Mouse (Mus musculus): ENCODE data around the gene Cux2.

Cux2 gene

GRCm38 (mm10) chr5:122050017-122050831 lies at the start of gene Cux2:
Gene Cux2 (minus strand): TSS chr5:122050102.
- peak; percentile 63 to 66 for DNase-seq

- no peak for DNase-seq
Observed at GRCm38 (mm10) chr5:122094439-122094838, 44.5 kb upstream of the Cux2 start.

- no peak for DNase-seq
Observed at GRCm38 (mm10) chr5:122093734-122094133, 43.8 kb upstream of the Cux2 start.

GRCm38 (mm10) chr5:122092794-122093193 lies 42.9 kb upstream of the Cux2 start:
- no peak for DNase-seq

- peak in 1 of 2 experiments; percentile 21 for DNase-seq
Observed at GRCm38 (mm10) chr5:122091070-122091469, 41.2 kb upstream of the Cux2 start.

- DNase-seq = no peak
Observed at GRCm38 (mm10) chr5:122089664-122090063, 39.8 kb upstream of the Cux2 start.

GRCm38 (mm10) chr5:122088917-122089316 lies 39.0 kb upstream of the Cux2 start:
- DNase-seq = peak; percentile 71 to 76

- no peak for DNase-seq
Observed at GRCm38 (mm10) chr5:122086121-122086520, 36.2 kb upstream of the Cux2 start.

GRCm38 (mm10) chr5:122085291-122085690 lies 35.4 kb upstream of the Cux2 start:
- no peak for DNase-seq

GRCm38 (mm10) chr5:122084470-122084869 lies 34.6 kb upstream of the Cux2 start:
- no peak for DNase-seq

GRCm38 (mm10) chr5:122083282-122083681 lies 33.4 kb upstream of the Cux2 start:
- no peak for DNase-seq

GRCm38 (mm10) chr5:122081471-122081870 lies 31.6 kb upstream of the Cux2 start:
- DNase-seq = no peak

- DNase-seq = no peak
Observed at GRCm38 (mm10) chr5:122080930-122081329, 31.0 kb upstream of the Cux2 start.

- no peak for DNase-seq
Observed at GRCm38 (mm10) chr5:122079796-122080195, 29.9 kb upstream of the Cux2 start.

GRCm38 (mm10) chr5:122077244-122077643 lies 27.3 kb upstream of the Cux2 start:
- no peak for DNase-seq

- no peak for DNase-seq
Observed at GRCm38 (mm10) chr5:122075736-122076135, 25.8 kb upstream of the Cux2 start.

- DNase-seq = no peak
Observed at GRCm38 (mm10) chr5:122071997-122072396, 22.1 kb upstream of the Cux2 start.

GRCm38 (mm10) chr5:122070963-122071800 lies 21.3 kb upstream of the Cux2 start:
- DNase-seq = no peak

GRCm38 (mm10) chr5:122068563-122068962 lies 18.7 kb upstream of the Cux2 start:
- no peak for DNase-seq

GRCm38 (mm10) chr5:122063204-122063933 lies 13.5 kb upstream of the Cux2 start:
- no peak for DNase-seq

GRCm38 (mm10) chr5:122062479-122062878 lies 12.6 kb upstream of the Cux2 start:
- DNase-seq = no peak

GRCm38 (mm10) chr5:122060767-122061333 lies 10.9 kb upstream of the Cux2 start:
- no peak for DNase-seq

Data from lung, adult 18-20 months (tissue).